Mouse (Mus musculus) ES-E14 (cell line): ENCODE results near the gene Glrx5.

Experiments used
- CHD2 ChIP-seq: IDR thresholded peaks from 2 replicates; pipeline ENCODE4 v1.6.1; 2014; ENCODE audit warnings: mild to moderate bottlenecking, low read depth, low read length, inconsistent platforms
- HCFC1 ChIP-seq: IDR thresholded peaks from 2 replicates; pipeline ENCODE4 v1.6.1; 2012; ENCODE audit warnings: low read length, inconsistent platforms, borderline replicate concordance; ENCODE audit not compliant: insufficient read depth
- MAFK ChIP-seq: IDR thresholded peaks from 2 replicates; pipeline ENCODE4 v1.6.1; 2014; ENCODE audit warnings: mild to moderate bottlenecking, low read depth, low read length, inconsistent platforms; ENCODE audit not compliant: insufficient read depth
- ZC3H11A ChIP-seq: IDR thresholded peaks from 2 replicates; pipeline ENCODE4 v1.6.1; 2012; ENCODE audit warnings: low read depth, mild to moderate bottlenecking, inconsistent platforms, low read length, borderline replicate concordance

DNA sequence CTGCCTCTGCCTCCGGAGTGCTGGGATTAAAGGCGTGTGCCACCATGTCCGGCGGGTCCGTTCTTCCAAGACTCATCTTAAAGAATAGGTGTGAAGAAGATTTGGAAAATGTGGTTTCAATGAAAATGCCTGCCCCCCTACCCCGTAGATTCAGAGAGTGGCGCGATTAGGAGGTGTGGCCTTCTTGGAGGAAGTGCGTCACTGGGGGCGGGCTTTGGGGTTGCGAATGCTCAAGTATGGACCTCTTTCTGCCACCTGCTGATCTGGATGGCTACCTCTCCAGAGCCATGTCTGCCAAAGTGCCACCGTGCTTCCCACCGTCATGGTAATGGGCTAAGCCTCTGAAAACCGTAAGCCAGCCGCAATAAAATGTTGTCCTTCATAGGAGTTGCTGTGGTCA is 21.6 kb downstream of the Glrx5 start:
- no peak for TF ChIP-seq HCFC1
- no peak for TF ChIP-seq CHD2
- TF ChIP-seq ZC3H11A, result no peak
- TF ChIP-seq MAFK, result no peak
